Mouse (Mus musculus) C2C12 (cell line): ENCODE results near the gene 1700010B08Rik. TPM values are rescaled to one million over a fixed set of nuclear protein-coding genes. Genes with fewer than 3 reads are reported as not detected.
"Not testable (repeated sequence)": the region's sequence is repeated elsewhere in the genome, so short reads cannot be mapped to it uniquely, and the experiment has no call there.

Source experiments
- H3K27me3 ChIP-seq: one replicate; pipeline ENCODE4 v1.6.1; 2011; ENCODE audit not compliant: control insufficient read depth, insufficient read depth, insufficient read length
- H3K36me3 ChIP-seq: one replicate; pipeline ENCODE4 v1.6.1; 2011; ENCODE audit not compliant: control insufficient read depth, insufficient read depth
- H3K4me3 ChIP-seq: one replicate; pipeline ENCODE4 v1.5.1; 2011; ENCODE audit warnings: mild to moderate bottlenecking, control low read depth; ENCODE audit not compliant: poor library complexity, insufficient read depth, severe bottlenecking
- H3K79me2 ChIP-seq: one replicate; pipeline ENCODE4 v1.6.1; 2011; ENCODE audit not compliant: control insufficient read depth, insufficient read depth
- H3K79me3 ChIP-seq: one replicate; pipeline ENCODE4 v1.6.1; 2011; ENCODE audit warnings: low read depth, control low read depth
- H3ac ChIP-seq: one replicate; pipeline ENCODE3; 2011; ENCODE audit warnings: low read depth; ENCODE audit not compliant: control insufficient read depth, insufficient read length
- CEBPB ChIP-seq: IDR thresholded peaks from one replicate; pipeline ENCODE4 v1.6.1; 2011; ENCODE audit warnings: low read depth, mild to moderate bottlenecking, control low read depth, moderate library complexity
- CTCF ChIP-seq: IDR thresholded peaks from one replicate; pipeline ENCODE4 v1.5.1; 2011; ENCODE audit not compliant: control insufficient read depth, insufficient read depth, insufficient read length
- FOSL1 ChIP-seq: IDR thresholded peaks from one replicate; pipeline ENCODE4 v1.8.0; 2011; ENCODE audit warnings: mild to moderate bottlenecking, low read length; ENCODE audit not compliant: poor library complexity, insufficient read depth, severe bottlenecking
- MAX ChIP-seq: IDR thresholded peaks from one replicate; pipeline ENCODE4 v1.6.1; 2011; ENCODE audit warnings: mild to moderate bottlenecking, control low read depth
- MYOD1 ChIP-seq: IDR thresholded peaks from one replicate; pipeline ENCODE4 v1.6.1; 2011; ENCODE audit warnings: low read depth; ENCODE audit not compliant: control insufficient read depth, insufficient read length
- MYOG ChIP-seq: IDR thresholded peaks from one replicate; pipeline ENCODE4 v1.6.1; 2011; ENCODE audit not compliant: control insufficient read depth, insufficient read length; ENCODE audit errors: extremely low read depth
- USF1 ChIP-seq: IDR thresholded peaks from one replicate; pipeline ENCODE4 v1.6.1; 2011; ENCODE audit warnings: low read depth, mild to moderate bottlenecking, control low read depth, moderate library complexity
- polyA plus RNA-seq: library from polyadenylated mRNA; unstranded; fragments of >200 nt; fragmentation: generic; extraction: Trizol; gene quantifications from one replicate; pipeline ENCODE4 v1.2.1, GENCODE M21; 2012; ENCODE audit warnings: missing spikeins

1700010B08Rik gene
- polyA plus RNA-seq, 1 experiment = not detected

DNA sequence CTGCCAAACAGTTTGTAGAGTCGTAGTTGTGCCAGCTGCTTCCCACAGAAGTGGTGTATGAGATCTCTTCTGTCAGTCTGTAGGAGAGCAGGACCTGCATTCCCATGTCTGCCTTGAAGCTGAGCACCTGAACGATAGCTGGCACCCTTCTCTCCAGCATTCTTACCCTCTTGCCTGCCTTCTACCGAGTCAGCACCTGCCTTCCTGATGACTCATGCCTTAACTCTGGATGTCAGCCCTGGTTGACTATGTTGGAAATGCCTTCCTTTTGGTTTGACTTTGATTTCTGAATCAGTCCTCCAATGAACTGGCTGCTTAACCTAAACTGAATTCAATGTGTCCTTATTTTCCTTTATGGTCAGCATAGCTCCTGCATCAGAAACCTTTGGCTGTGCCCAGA, 20.4 kb upstream of the 1700010B08Rik start:
- Histone ChIP-seq H3K79me3 (peaks cover 1% of the 10 kb centered on the region), H3K79me2 (no peaks in the 10 kb centered on the region), H3K36me3 (peaks cover 62% of the 10 kb centered on the region), H3ac (no peak overlapping the region), H3K27me3 (no peaks in the 10 kb centered on the region), H3K4me3 (no peak overlapping the region)
- TF ChIP-seq MYOD1 = no peak
- no peak for TF ChIP-seq MYOG
- no peak for TF ChIP-seq MAX
- TF ChIP-seq USF1 = no peak
- no peak for TF ChIP-seq CEBPB
- no peak for TF ChIP-seq CTCF
- no peak for TF ChIP-seq FOSL1

DNA sequence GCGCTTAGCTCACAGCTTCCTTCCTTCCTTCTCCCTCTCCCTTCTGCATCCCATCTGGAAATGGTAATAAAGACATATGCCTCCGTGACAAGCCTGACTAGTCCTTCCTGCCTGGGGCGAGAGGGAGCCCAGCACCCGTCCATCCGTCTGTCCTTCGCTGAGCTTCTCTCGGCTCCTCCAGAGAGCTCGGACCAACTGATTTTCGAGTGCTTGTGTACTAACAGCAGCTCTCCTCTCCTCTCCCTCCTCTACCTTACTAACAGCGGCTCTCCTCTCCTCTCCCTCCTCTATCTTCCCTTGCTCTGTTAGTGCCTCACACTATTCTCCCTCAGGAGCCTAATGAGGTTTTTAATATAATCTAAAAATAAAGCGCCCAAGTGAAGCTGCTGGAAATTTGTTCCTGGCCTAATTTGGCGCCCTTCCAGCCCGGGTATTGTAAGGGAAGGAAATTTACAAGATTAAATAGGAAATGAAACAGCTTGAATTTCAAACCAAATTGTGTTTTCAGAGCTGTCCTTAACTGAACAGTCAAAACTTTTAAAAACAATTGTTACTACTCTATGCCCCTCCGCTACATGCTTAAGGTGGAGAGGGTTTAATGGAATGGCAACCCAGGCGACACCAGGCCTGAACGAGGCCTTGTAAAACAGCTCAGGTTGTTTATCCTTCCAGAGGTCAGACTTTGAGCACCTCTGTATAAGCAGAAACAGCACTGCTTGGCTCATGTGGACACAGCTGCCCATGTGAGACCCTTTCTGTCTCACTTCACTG, 16.9 kb upstream of the 1700010B08Rik start:
- H3K36me3 ChIP-seq = peaks cover 50% of the 10 kb centered on the region
- H3K4me3 ChIP-seq = no peak overlapping the region
- no peak overlapping the region for H3ac ChIP-seq
- TF ChIP-seq MYOG (no peak), MAX (no peak), FOSL1 (no peak), CTCF (no peak), CEBPB (no peak), MYOD1 (no peak), USF1 (no peak)
- H3K79me2 ChIP-seq = no peaks in the 10 kb centered on the region
- H3K27me3 ChIP-seq = no peaks in the 10 kb centered on the region
- H3K79me3 ChIP-seq = peaks cover 1% of the 10 kb centered on the region

DNA sequence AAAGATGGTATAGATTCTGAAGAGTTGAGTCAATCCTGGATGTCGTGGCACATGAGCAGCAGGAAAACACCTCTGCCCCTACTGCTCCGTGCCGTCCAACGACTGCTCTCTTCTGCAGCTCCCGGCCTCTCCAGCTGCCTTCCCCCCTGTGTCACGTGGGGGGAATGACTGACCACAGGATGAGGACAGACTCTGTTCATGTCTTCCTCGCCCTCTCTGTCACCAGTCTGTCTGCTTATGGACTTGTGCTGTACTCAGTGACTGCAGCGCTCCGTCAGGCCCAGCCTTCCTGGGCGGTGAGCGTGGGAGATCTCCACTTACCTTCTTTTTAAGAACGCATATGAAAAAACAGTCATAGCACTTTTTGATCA, 16.4 kb upstream of the 1700010B08Rik start:
- H3ac ChIP-seq = no peak overlapping the region
- H3K4me3 ChIP-seq = no peak overlapping the region
- H3K79me3 ChIP-seq = peaks cover 1% of the 10 kb centered on the region
- TF ChIP-seq MAX (no peak), MYOD1 (no peak), USF1 (no peak), CTCF (no peak), MYOG (no peak)
- H3K27me3 ChIP-seq = no peaks in the 10 kb centered on the region
- peaks cover 46% of the 10 kb centered on the region for H3K36me3 ChIP-seq
- H3K79me2 ChIP-seq = no peaks in the 10 kb centered on the region

DNA sequence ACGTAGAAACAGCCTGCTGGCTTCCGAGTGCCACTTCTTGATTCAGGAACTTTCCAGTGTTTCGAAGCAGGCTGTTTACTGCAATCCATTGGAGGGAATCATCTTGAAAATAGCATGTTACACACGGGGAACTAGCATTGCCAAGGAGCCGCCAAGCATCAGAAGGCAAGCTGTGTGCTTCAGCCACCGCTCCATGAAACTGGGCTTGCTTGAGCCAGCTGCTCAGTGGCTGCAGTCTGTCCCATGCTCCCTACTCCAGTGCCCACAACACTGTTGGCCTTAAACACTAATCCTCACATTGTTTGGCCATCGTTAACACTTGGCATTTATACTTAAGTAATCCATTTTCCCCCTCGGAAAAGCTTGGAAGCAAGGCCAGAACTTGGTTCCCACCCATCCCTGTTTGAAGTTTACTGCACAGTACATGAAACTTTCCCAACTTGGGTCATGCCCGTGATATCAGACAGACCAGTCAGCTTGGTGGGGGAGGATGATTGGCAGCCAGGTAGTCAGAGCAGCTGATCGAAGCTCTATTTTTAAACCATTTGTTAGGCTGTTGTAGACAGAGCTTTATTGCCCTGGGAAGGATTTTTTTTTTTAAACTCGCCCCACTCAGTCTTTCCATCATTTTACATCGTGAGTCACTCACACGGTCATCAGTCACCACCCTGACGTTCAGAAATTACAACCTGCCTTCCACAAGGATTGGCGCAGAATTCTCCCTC, 13.2 kb upstream of the 1700010B08Rik start:
- H3K36me3 ChIP-seq = peaks cover 33% of the 10 kb centered on the region
- no peaks in the 10 kb centered on the region for H3K27me3 ChIP-seq

DNA sequence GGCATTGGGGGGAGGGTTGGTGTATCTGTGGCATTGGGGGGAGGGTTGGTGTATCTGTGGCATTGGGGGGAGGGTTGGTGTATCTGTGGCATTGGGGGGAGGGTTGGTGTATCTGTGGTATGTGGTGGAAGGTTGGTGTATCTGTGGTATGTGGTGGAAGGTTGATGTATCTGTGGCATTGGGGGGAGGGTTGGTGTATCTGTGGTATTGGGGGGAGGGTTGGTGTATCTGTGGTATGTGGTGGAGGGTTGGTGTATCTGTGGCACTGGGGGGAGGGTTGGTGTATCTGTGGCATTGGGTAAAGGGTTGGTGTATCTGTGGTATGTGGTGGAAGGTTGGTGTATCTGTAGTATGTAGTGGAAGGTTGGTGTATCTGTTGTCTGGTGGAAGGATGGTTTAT, 11.6 kb upstream of the 1700010B08Rik start:
- H3ac ChIP-seq, H3K79me2 ChIP-seq, H3K79me3 ChIP-seq, H3K4me3 ChIP-seq, H3K27me3 ChIP-seq: not testable (repeated sequence)
- H3K36me3 ChIP-seq = peaks cover 18% of the 10 kb centered on the region

More for the DNA sequence above, 13.2 kb upstream of the 1700010B08Rik start:
- Histone ChIP-seq H3K4me3 (no peak overlapping the region), H3ac (no peak overlapping the region), H3K79me3 (no peaks in the 10 kb centered on the region), H3K79me2 (no peaks in the 10 kb centered on the region)
- TF ChIP-seq USF1 (no peak), CTCF (no peak), FOSL1 (no peak), CEBPB (no peak), MYOG (no peak), MYOD1 (no peak), MAX (no peak)

DNA sequence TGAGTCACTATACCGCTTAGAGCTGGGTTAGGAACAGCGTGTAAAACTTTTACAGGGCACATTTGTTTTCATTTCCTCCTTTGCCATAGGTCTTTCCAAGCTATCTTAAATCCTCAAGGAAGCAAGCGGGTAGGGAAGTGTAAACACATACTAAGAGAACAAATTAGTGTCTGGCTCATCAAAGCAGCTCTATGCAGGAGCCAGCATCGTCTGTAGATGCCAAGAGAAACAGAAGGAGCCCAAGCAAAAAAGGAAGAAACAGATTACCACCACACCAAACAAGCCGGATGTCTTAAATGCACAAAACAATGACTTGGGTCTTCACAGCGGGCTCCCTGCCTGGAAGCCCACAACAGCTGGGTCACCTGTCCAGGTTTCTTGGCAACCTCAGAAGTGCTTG, 9.0 kb upstream of the 1700010B08Rik start:
- H3K79me2 ChIP-seq = no peaks in the 10 kb centered on the region
- TF ChIP-seq MAX = no peak
- no peak for TF ChIP-seq CEBPB
- TF ChIP-seq USF1 = no peak
- TF ChIP-seq CTCF = no peak
- H3ac ChIP-seq = no peak overlapping the region
- H3K27me3 ChIP-seq = no peaks in the 10 kb centered on the region
- no peak overlapping the region for H3K4me3 ChIP-seq
- H3K36me3 ChIP-seq = peaks cover 10% of the 10 kb centered on the region
- H3K79me3 ChIP-seq = no peaks in the 10 kb centered on the region
